Mouse (Mus musculus): ENCODE measurements around the gene Rab37. TPM values are rescaled to one million over a fixed set of nuclear protein-coding genes. Genes with fewer than 3 reads are reported as not detected.
A peak's percentile ranks its signal among the peaks of the same experiment; 100 is the strongest.

Gene Rab37
- 0.35 TPM for polyA plus RNA-seq (2021)

GRCm38 (mm10) chr11:115091362-115091901, at the start of gene Rab37:
TSS of gene Rab37 (plus strand) at chr11:115091431.
- DNase-seq (ENCODE audit: low read depth, low spot score) (no peak), ATAC-seq (no peak)
- in situ Hi-C loops (cut with MboI; ENCODE audit: low pct_unique_long_range_greater_than_20kb): no loop called here
- TF ChIP-seq CTCF (IDR thresholded peaks at IDR 0.05): no peak
- ChIA-PET POLR2A (no interaction called here), CTCF (interaction anchor here (0.6 to 1.4 kb wide), 2 partner anchors 60 to 62 kb away, joined by 3 read pairs; no protein-coding TSS in a partner anchor)
- peaks cover 20% of the 10 kb centered on the region for H3K27me3 ChIP-seq

- DNase-seq (ENCODE audit: low read depth, low spot score): no peak
- POLR2A ChIA-PET: no interaction called here
- CTCF ChIA-PET: no interaction called here
- ATAC-seq: no peak
- no peaks in the 10 kb centered on the region for H3K27me3 ChIP-seq
- no peak for TF ChIP-seq CTCF (IDR thresholded peaks at IDR 0.05)
- in situ Hi-C loops (cut with MboI; ENCODE audit: low pct_unique_long_range_greater_than_20kb): no loop called here
Observed at GRCm38 (mm10) chr11:115048259-115048658, 43.0 kb upstream of the Rab37 start, which contains the start of gene Cd300ld3. TSS of gene Cd300ld3 (minus strand) at chr11:115048409.

GRCm38 (mm10) chr11:115049282-115049895, 41.8 kb upstream of the Rab37 start:
- ChIA-PET POLR2A (interaction anchor here (0.6 kb wide), 2 partner anchors 22 to 47 kb away, joined by 3 to 4 read pairs; no protein-coding TSS in a partner anchor), CTCF (no interaction called here)
- H3K27me3 ChIP-seq: no peaks in the 10 kb centered on the region
- in situ Hi-C loops (cut with MboI; ENCODE audit: low pct_unique_long_range_greater_than_20kb): no loop called here
- ATAC-seq (no peak), DNase-seq (ENCODE audit: low read depth, low spot score) (no peak)
- TF ChIP-seq CTCF (IDR thresholded peaks at IDR 0.05): peak; percentile 58

DNA sequence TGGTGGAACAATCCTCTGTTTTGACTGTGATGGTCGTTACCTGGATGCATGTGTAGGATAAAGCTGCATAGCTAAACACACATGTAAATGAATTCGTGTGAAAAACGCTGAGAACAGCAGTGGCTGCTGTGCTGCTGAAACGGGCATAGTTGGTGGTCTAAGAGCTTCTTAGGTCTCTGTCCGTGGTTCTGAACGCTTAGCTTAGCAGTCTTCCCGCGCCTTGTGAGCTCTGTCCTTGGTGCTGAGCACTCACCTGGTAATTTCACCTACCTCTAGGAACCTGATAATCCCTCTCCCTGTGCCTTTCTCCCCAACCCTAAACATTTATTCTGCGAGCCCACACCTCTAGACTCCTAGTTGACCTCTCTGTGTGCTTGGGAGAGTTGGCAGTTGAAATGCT, 39.0 kb upstream of the Rab37 start:
- in situ Hi-C loops (cut with MboI; ENCODE audit: low pct_unique_long_range_greater_than_20kb): loop anchor here (25.0 kb wide), 1 partner anchor 265 kb away; the partner anchor contains the start of genes Btbd17 and Gpr142

GRCm38 (mm10) chr11:115052991-115053390, 38.2 kb upstream of the Rab37 start:
- TF ChIP-seq CTCF (IDR thresholded peaks at IDR 0.05): no peak
- ATAC-seq (no peak), DNase-seq (ENCODE audit: low read depth, low spot score) (no peak)
- H3K27me3 ChIP-seq: no peaks in the 10 kb centered on the region
- in situ Hi-C loops (cut with MboI; ENCODE audit: low pct_unique_long_range_greater_than_20kb): loop anchor here (25.0 kb wide), 1 partner anchor 266 kb away; the partner anchor contains the start of genes Btbd17 and Gpr142
- CTCF ChIA-PET: no interaction called here
- POLR2A ChIA-PET: no interaction called here

More for the DNA sequence above, 39.0 kb upstream of the Rab37 start:
- ATAC-seq: no peak
- ChIA-PET POLR2A (no interaction called here), CTCF (no interaction called here)
- TF ChIP-seq CTCF (IDR thresholded peaks at IDR 0.05): no peak
- H3K27me3 ChIP-seq: no peaks in the 10 kb centered on the region
- DNase-seq (ENCODE audit: low read depth, low spot score): peak; percentile 19

DNA sequence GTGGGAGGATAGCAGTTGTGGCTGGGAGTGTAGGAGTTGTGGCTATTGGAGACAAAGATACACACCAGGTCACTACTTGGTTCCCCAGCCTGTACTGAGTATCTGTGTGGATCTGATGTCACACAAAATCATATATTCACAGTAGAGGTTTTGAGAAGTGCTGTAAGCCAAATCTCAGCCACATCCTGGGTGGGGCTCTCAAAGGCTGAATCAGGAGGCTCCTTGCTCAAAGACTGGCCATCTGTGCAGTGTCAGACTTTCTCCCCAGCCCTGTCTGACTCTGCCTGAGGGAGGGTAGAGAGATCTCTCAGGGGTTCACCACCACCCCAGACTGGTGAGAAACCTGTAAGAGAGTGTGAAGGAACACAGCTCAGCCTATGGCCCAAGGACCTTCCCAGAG, 36.7 kb upstream of the Rab37 start:
- ChIA-PET POLR2A (no interaction called here), CTCF (no interaction called here)
- in situ Hi-C loops (cut with MboI; ENCODE audit: low pct_unique_long_range_greater_than_20kb): loop anchor here (25.0 kb wide), 1 partner anchor 267 kb away; the partner anchor contains the start of genes Btbd17 and Gpr142
- no peak for TF ChIP-seq CTCF (IDR thresholded peaks at IDR 0.05)
- ATAC-seq (no peak), DNase-seq (ENCODE audit: low read depth, low spot score) (no peak)
- H3K27me3 ChIP-seq: no peaks in the 10 kb centered on the region

DNA sequence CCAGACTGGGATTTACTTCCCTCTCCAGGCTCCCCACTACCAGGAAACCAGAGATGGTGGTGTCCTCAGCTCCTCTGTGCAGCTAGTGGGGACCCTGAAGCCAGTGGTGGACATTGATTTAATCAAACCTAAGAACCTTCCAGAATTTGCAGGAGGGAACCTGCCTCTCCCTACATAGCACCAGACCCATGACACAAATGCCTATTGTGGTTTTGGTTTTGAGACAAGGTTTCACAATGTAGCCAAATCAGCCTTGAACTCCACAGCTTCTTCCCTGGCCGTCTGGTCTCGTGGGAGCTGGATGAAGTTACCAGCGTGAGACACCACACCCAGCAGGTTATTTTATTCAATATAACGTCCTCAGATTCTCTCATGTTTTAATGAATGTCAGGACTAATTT, 32.5 kb upstream of the Rab37 start:
- no peak for TF ChIP-seq CTCF (IDR thresholded peaks at IDR 0.05)
- CTCF ChIA-PET: no interaction called here
- in situ Hi-C loops (cut with MboI; ENCODE audit: low pct_unique_long_range_greater_than_20kb): loop anchor here (25.0 kb wide), 1 partner anchor 271 kb away; the partner anchor contains the start of genes Btbd17 and Gpr142
- ATAC-seq: no peak
- no peaks in the 10 kb centered on the region for H3K27me3 ChIP-seq
- POLR2A ChIA-PET: no interaction called here
- no peak for DNase-seq (ENCODE audit: low read depth, low spot score)

GRCm38 (mm10) chr11:115059797-115060196, 31.4 kb upstream of the Rab37 start:
- H3K27me3 ChIP-seq: no peaks in the 10 kb centered on the region
- ChIA-PET POLR2A (no interaction called here), CTCF (no interaction called here)
- no peak for DNase-seq (ENCODE audit: low read depth, low spot score)
- no peak for TF ChIP-seq CTCF (IDR thresholded peaks at IDR 0.05)
- in situ Hi-C loops (cut with MboI; ENCODE audit: low pct_unique_long_range_greater_than_20kb): loop anchor here (25.0 kb wide), 1 partner anchor 272 kb away; the partner anchor contains the start of genes Btbd17 and Gpr142
- ATAC-seq: no peak

DNA sequence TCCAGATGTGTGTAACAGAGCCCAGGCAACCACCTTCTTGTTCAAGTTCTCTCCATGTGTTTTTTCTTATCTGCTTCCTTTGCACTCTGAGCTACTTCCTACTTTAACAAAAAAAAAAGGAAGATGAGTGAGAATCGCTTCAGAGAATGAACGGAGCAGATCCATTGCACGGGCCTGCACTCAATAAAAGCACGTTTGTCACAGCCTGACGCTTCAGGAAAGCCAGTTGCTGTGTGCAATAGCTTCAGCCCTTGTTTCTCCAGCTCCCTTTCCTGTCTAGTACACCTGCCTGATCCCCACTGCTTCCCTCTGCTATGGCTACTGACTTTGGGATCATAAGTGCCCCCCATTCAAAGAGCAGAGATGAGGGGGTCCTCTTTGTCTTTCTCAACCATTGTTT, 29.2 kb upstream of the Rab37 start, which contains the start of gene Cd300e:
TSS of gene Cd300e (minus strand) at position 101 of the 400 bp plus-strand sequence.
- no peak for TF ChIP-seq CTCF (IDR thresholded peaks at IDR 0.05)
- ATAC-seq (no peak), DNase-seq (ENCODE audit: low read depth, low spot score) (no peak)
- H3K27me3 ChIP-seq: no peaks in the 10 kb centered on the region
- ChIA-PET CTCF (no interaction called here), POLR2A (no interaction called here)
- in situ Hi-C loops (cut with MboI; ENCODE audit: low pct_unique_long_range_greater_than_20kb): loop anchor here (25.0 kb wide), 1 partner anchor 275 kb away; the partner anchor contains the start of genes Btbd17 and Gpr142

DNA sequence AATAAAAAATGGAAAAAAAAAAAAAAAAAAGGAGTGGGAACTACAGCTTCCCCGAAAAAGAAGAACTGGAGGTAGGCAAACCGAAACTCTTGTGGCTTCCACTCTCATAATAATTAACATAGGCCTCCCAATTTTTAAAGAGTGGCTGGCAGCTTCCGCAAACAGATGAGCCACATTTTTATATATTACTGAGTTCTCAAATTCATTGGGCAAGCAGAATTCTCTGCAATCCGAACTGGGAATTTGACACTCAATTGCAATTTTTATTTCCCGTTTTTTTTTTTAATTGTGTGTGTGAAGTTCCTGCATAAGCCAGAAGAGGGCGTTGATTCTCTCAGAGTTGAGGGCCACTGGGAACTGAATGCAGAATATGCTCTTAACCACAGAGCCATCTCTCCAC, 24.5 kb upstream of the Rab37 start:
- TF ChIP-seq CTCF (IDR thresholded peaks at IDR 0.05): peak; percentile 40
- in situ Hi-C loops (cut with MboI; ENCODE audit: low pct_unique_long_range_greater_than_20kb): loop anchor here (25.0 kb wide), 1 partner anchor 279 kb away; the partner anchor contains the start of genes Btbd17 and Gpr142
- no peaks in the 10 kb centered on the region for H3K27me3 ChIP-seq
- no peak for ATAC-seq
- CTCF ChIA-PET: no interaction called here
- POLR2A ChIA-PET: interaction anchor here (0.6 kb wide), 1 partner anchor 36 kb away, joined by 5 read pairs; no protein-coding TSS in a partner anchor
- DNase-seq (ENCODE audit: low read depth, low spot score): no peak

DNA sequence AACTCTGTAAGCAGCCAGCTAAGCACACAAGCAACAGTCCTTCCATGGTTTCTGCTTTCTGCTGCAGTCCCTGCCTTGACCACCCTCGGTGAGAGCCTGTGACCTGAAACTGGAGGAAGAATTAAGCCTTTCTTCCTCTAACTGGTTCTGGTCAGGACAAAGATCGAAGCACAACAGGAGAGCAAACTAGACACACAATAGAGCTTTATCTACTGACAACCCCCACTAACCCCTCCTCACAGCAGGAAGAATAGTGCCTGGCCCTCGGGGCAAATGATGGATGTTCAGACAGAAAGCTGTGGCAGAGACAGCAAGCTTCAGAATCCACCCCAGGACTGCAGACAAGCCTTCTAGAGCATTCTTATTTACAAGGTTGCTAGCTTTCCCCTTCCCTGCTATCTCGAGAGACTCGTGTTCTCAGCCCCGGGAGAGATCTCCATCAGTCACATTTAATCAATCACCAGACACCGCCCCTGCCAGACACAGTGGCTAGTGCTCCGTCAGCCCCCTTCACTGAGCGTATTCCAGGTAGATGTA, 20.1 kb upstream of the Rab37 start:
- in situ Hi-C loops (cut with MboI; ENCODE audit: low pct_unique_long_range_greater_than_20kb): loop anchor here (25.0 kb wide), 1 partner anchor 284 kb away; the partner anchor contains the start of genes Btbd17 and Gpr142
- TF ChIP-seq CTCF (IDR thresholded peaks at IDR 0.05): no peak
- DNase-seq (ENCODE audit: low read depth, low spot score): no peak
- CTCF ChIA-PET: interaction anchor here (1.3 kb wide), 1 partner anchor 13 kb away, joined by 3 read pairs; no protein-coding TSS in a partner anchor
- ATAC-seq: no peak
- POLR2A ChIA-PET: interaction anchor here (0.6 kb wide), 1 partner anchor 22 kb away, joined by 3 read pairs; no protein-coding TSS in a partner anchor
- H3K27me3 ChIP-seq: no peaks in the 10 kb centered on the region
